Mouse (Mus musculus) bone marrow, adult 2 months (tissue): Measurements from ENCODE around the gene Slc5a12. TPM values are rescaled to one million over a fixed set of nuclear protein-coding genes. Genes with fewer than 3 reads are reported as not detected.

ENCODE experiments used
- H3K27ac ChIP-seq: fragments of 200-500 bp; 2 replicates; pipeline ENCODE4 v1.5.1; 2012; ENCODE audit warnings: low read depth, mild to moderate bottlenecking, control low read depth, inconsistent platforms, low read length; ENCODE audit not compliant: control insufficient read depth, poor library complexity, insufficient read depth
- H3K4me1 ChIP-seq: fragments of 200-500 bp; 2 replicates; pipeline ENCODE4 v1.6.1; 2011; ENCODE audit warnings: low read length; ENCODE audit not compliant: control insufficient read depth, insufficient read depth
- H3K4me3 ChIP-seq: fragments of 200-500 bp; replicated peaks from 2 replicates; pipeline ENCODE3; 2011; ENCODE audit warnings: mild to moderate bottlenecking, low read depth, low read length, control low read depth; ENCODE audit not compliant: control insufficient read depth
- CTCF ChIP-seq: fragments of 200-500 bp; IDR thresholded peaks from 2 replicates; pipeline ENCODE4 v1.5.1; 2011; ENCODE audit warnings: low read length, control low read depth; ENCODE audit not compliant: control insufficient read depth, insufficient read depth
- POLR2A ChIP-seq: fragments of 200-500 bp; IDR thresholded peaks from 2 replicates; pipeline ENCODE4 v1.6.1; 2011; ENCODE audit warnings: low read depth, mild to moderate bottlenecking, control low read depth, low read length, borderline replicate concordance; ENCODE audit not compliant: control insufficient read depth
- WGBS: fragments of 180-500 bp; shearing (Covaris S2); methylation state at CpG from one replicate; pipeline ENCODE4 v1.1.7; 2018; 5-methylcytosine and 5-hydroxymethylcytosine counted together
- polyA plus RNA-seq: library from polyadenylated mRNA; stranded (reverse); fragments of >200 nt; gene quantifications from 2 replicates; pipeline ENCODE4 v1.2.4, GENCODE M21; 2011; ENCODE audit warnings: low replicate concordance; ENCODE audit not compliant: missing spikeins, insufficient read depth, insufficient read length

Gene Slc5a12
- not detected in 2 replicates for polyA plus RNA-seq

GRCm38 (mm10) chr2:110596932-110597331, at the start of gene Slc5a12:
Gene Slc5a12, plus strand, starts transcription at chr2:110597298.
- Histone ChIP-seq H3K27ac (no peak within 1 kb of the TSS), H3K4me1 (no peaks in the 10 kb centered on the region), H3K4me3 (no peak within 1 kb of the TSS)
- 64% methylated on average over 2 of the region's 2 CpGs for WGBS
- TF ChIP-seq POLR2A (no peak), CTCF (no peak)

GRCm38 (mm10) chr2:110556098-110556497, 41.0 kb upstream of the Slc5a12 start:
- no peak overlapping the region for H3K27ac ChIP-seq
- no peaks in the 10 kb centered on the region for H3K4me1 ChIP-seq
- no peak overlapping the region for H3K4me3 ChIP-seq
- TF ChIP-seq CTCF (no peak), POLR2A (no peak)
- 85% methylated on average over 1 of the region's 1 CpGs for WGBS

- WGBS = 74% methylated on average over 2 of the region's 2 CpGs
- no peak for TF ChIP-seq POLR2A
- TF ChIP-seq CTCF = no peak
- Histone ChIP-seq H3K27ac (no peak overlapping the region), H3K4me1 (no peaks in the 10 kb centered on the region), H3K4me3 (no peak overlapping the region)
Measured at GRCm38 (mm10) chr2:110562621-110563020, 34.5 kb upstream of the Slc5a12 start.

- TF ChIP-seq CTCF = no peak
- no peak for TF ChIP-seq POLR2A
- no peak overlapping the region for H3K27ac ChIP-seq
- WGBS = 24% methylated on average over 5 of the region's 5 CpGs
- H3K4me1 ChIP-seq = no peaks in the 10 kb centered on the region
- H3K4me3 ChIP-seq = no peak overlapping the region
Measured at GRCm38 (mm10) chr2:110564673-110565627, 32.1 kb upstream of the Slc5a12 start.

- TF ChIP-seq CTCF = no peak
- no peak for TF ChIP-seq POLR2A
- Histone ChIP-seq H3K27ac (no peak overlapping the region), H3K4me3 (no peak overlapping the region), H3K4me1 (no peaks in the 10 kb centered on the region)
- WGBS = 75% methylated on average over 6 of the region's 6 CpGs
Measured at GRCm38 (mm10) chr2:110586692-110587091, 10.4 kb upstream of the Slc5a12 start.

GRCm38 (mm10) chr2:110590007-110590406, 7.1 kb upstream of the Slc5a12 start:
- H3K27ac ChIP-seq = no peak overlapping the region
- H3K4me3 ChIP-seq = no peak overlapping the region
- no peaks in the 10 kb centered on the region for H3K4me1 ChIP-seq
- TF ChIP-seq CTCF (no peak), POLR2A (no peak)
- WGBS = 62% methylated on average over 1 of the region's 1 CpGs

- Histone ChIP-seq H3K27ac (no peak overlapping the region), H3K4me3 (no peak overlapping the region), H3K4me1 (no peaks in the 10 kb centered on the region)
- TF ChIP-seq CTCF (no peak), POLR2A (no peak)
- 71% methylated on average over 3 of the region's 3 CpGs for WGBS
Measured at GRCm38 (mm10) chr2:110592276-110592675, 4.8 kb upstream of the Slc5a12 start.

- no peaks in the 10 kb centered on the region for H3K4me1 ChIP-seq
- 67% methylated on average over 1 of the region's 1 CpGs for WGBS
- H3K27ac ChIP-seq = no peak overlapping the region
- H3K4me3 ChIP-seq = no peak overlapping the region
- TF ChIP-seq CTCF = no peak
- TF ChIP-seq POLR2A = no peak
Measured at GRCm38 (mm10) chr2:110644358-110644757, 47.3 kb downstream of the Slc5a12 start.

GRCm38 (mm10) chr2:110644846-110645245, 47.7 kb downstream of the Slc5a12 start:
- Histone ChIP-seq H3K4me1 (no peaks in the 10 kb centered on the region), H3K4me3 (no peak overlapping the region), H3K27ac (no peak overlapping the region)
- no peak for TF ChIP-seq POLR2A
- TF ChIP-seq CTCF = no peak

- Histone ChIP-seq H3K4me1 (no peaks in the 10 kb centered on the region), H3K4me3 (no peak overlapping the region), H3K27ac (no peak overlapping the region)
- WGBS = 40% methylated on average over 4 of the region's 4 CpGs
- no peak for TF ChIP-seq CTCF
- TF ChIP-seq POLR2A = no peak
Measured at GRCm38 (mm10) chr2:110663329-110663728, 66.2 kb downstream of the Slc5a12 start.
